Mouse (Mus musculus): ENCODE data around the gene Ccdc59.

- no peak for TF ChIP-seq POLR2A (IDR thresholded peaks at IDR 0.05; ENCODE audit: insufficient read length, low read depth)
- TF ChIP-seq MAX (IDR thresholded peaks at IDR 0.05; ENCODE audit: low read depth): no peak
- no peak for TF ChIP-seq TCF12 (IDR thresholded peaks at IDR 0.05; ENCODE audit: insufficient read depth, poor library complexity, severe bottlenecking)
- no peak for TF ChIP-seq CEBPB (IDR thresholded peaks at IDR 0.05; ENCODE audit: insufficient read depth, poor library complexity, severe bottlenecking)
Measured at GRCm38 (mm10) chr10:105851136-105851535, 10.3 kb downstream of the Ccdc59 start.
